15 mouse cellular contexts compared by ENCODE assay signal in genomic region chr6:53515611-53516010, GRCm38 (mm10).
A peak's percentile ranks its signal among the peaks of the same experiment; 100 is the strongest.
DNase-seq lines count a peak whose midpoint lies in the region.
"Had no signal": no experiment of that assay in that cellular context is flagged by ENCODE, and none has a peak within 500 bp of the region (broad histone marks: within the 10 kb centered on the region; RNA-seq: fewer than 3 reads in every experiment).

No protein-coding gene starts in this region.

- intact Hi-C loops in gastrocnemius, postnatal 36 days (cut with DNase I) = no loop called here

- peak; percentile 37 for DNase-seq in gastrocnemius, postnatal 25 days
- DNase-seq in gastrocnemius, postnatal 36 days = no peak
- DNase-seq in lung, postnatal 10 days = peak; percentile 34
- no peak for DNase-seq in lung, postnatal 25 days (ENCODE audit: low spot score)
- peak; percentile 89 for DNase-seq in Muller cell, postnatal 12 days (ENCODE audit: inconsistent ontology term)
- no peak for DNase-seq in ovary, postnatal 36 days (ENCODE audit: low spot score)
- DNase-seq: adrenal gland, adult 2 months; adrenal gland, postnatal 14 days; cerebellum, adult 11 months; cerebellum, adult 2 months; cerebellum, adult 9-11 months; cerebellum, postnatal 25 days; heart, adult 2 months; heart, postnatal 36 days; kidney, adult 18-20 months had no signal

Comparison
In these comparisons a context has a peak if more than half of its experiments do, and no peak if none do; other contexts are left out.
1. DNase-seq: peak in gastrocnemius, postnatal 25 days (single experiment), lung, postnatal 10 days (single experiment) and Muller cell, postnatal 12 days (single experiment); none in gastrocnemius, postnatal 36 days (0 of 2), lung, postnatal 25 days (single experiment) and ovary, postnatal 36 days (single experiment).